Mouse (Mus musculus): ENCODE results near the gene Trpc4ap. TPM values are rescaled to one million over a fixed set of nuclear protein-coding genes. Genes with fewer than 3 reads are reported as not detected.

Gene Trpc4ap
- total and polyA plus RNA-seq, 3 experiments = 57.4 to 110 (median 80.5) TPM

- DNase-seq (ENCODE audit: low spot score) = no peak
- Histone ChIP-seq H3K27me3 (ENCODE audit: insufficient read depth, low read length) (peaks cover 30% of the 10 kb centered on the region), H3K36me3 (replicated peaks) (peaks cover 5% of the 10 kb centered on the region), H3K4me1 (ENCODE audit: insufficient read depth, low read depth, low read length) (peaks cover 61% of the 10 kb centered on the region), H3K9me3 (replicated peaks) (no peaks in the 10 kb centered on the region), H3K4me3 (ENCODE audit: low read depth, low read length) (no peak overlapping the region; the same call in 1 of the 2 replicates)
- no peak for TF ChIP-seq GATA1 (IDR thresholded peaks at IDR 0.05; ENCODE audit: borderline replicate concordance, low read length)
- no peak for TF ChIP-seq CTCF (IDR thresholded peaks at IDR 0.05; ENCODE audit: low read depth, low read length)
- TF ChIP-seq POLR2AphosphoS5 (IDR thresholded peaks at IDR 0.05; ENCODE audit: insufficient replicate concordance, low read depth, low read length) = no peak
- no peak for TF ChIP-seq TAL1 (conservative IDR thresholded peaks at IDR 0.05; ENCODE audit: low read depth, low read length)
- no peak for ATAC-seq (ENCODE audit: extremely low read depth, insufficient number of reproducible peaks, low FRiP score, poor library complexity, severe bottlenecking)
These were observed 69.6 kb downstream of the Trpc4ap start for GRCm38 (mm10) chr2:155622606-155623005.

- Histone ChIP-seq H3K27me3 (ENCODE audit: insufficient read depth, low read length) (peaks cover 19% of the 10 kb centered on the region), H3K4me3 (ENCODE audit: low read depth, low read length) (no peak overlapping the region), H3K36me3 (replicated peaks) (peaks cover 5% of the 10 kb centered on the region), H3K9me3 (replicated peaks) (no peaks in the 10 kb centered on the region), H3K4me1 (ENCODE audit: insufficient read depth, low read depth, low read length) (peaks cover 73% of the 10 kb centered on the region)
- DNase-seq (ENCODE audit: low spot score) = peak; percentile 66
- ATAC-seq (ENCODE audit: extremely low read depth, insufficient number of reproducible peaks, low FRiP score, poor library complexity, severe bottlenecking) = 0 out of 2 replicates have a peak, but pooled peaks have one; percentile 34
- TF ChIP-seq TAL1 (conservative IDR thresholded peaks at IDR 0.05; ENCODE audit: low read depth, low read length) = no peak
- TF ChIP-seq CTCF (IDR thresholded peaks at IDR 0.05; ENCODE audit: low read depth, low read length) = peak; percentile 87
These were observed 72.4 kb downstream of the Trpc4ap start for GRCm38 (mm10) chr2:155619817-155620216.

- peaks cover 14% of the 10 kb centered on the region for H3K27me3 ChIP-seq (ENCODE audit: insufficient read depth, low read length)
- TF ChIP-seq GATA2 (IDR thresholded peaks at IDR 0.05; ENCODE audit: borderline replicate concordance, low read depth, low read length) (no peak), GATA1 (IDR thresholded peaks at IDR 0.05; ENCODE audit: borderline replicate concordance, low read length) (no peak), CTCF (IDR thresholded peaks at IDR 0.05; ENCODE audit: low read depth, low read length) (no peak), POLR2AphosphoS5 (IDR thresholded peaks at IDR 0.05; ENCODE audit: insufficient replicate concordance, low read depth, low read length) (no peak), TAL1 (conservative IDR thresholded peaks at IDR 0.05; ENCODE audit: low read depth, low read length) (no peak)
- H3K4me3 ChIP-seq (ENCODE audit: low read depth, low read length) = no peak overlapping the region
- DNase-seq (ENCODE audit: low spot score) = no peak
- no peak for ATAC-seq (ENCODE audit: extremely low read depth, insufficient number of reproducible peaks, low FRiP score, poor library complexity, severe bottlenecking)
- no peaks in the 10 kb centered on the region for H3K9me3 ChIP-seq (replicated peaks)
- H3K4me1 ChIP-seq (ENCODE audit: insufficient read depth, low read depth, low read length) = peaks cover 81% of the 10 kb centered on the region
- peaks cover 5% of the 10 kb centered on the region for H3K36me3 ChIP-seq (replicated peaks)
These were observed 75.2 kb downstream of the Trpc4ap start for GRCm38 (mm10) chr2:155616971-155617370.

- H3K4me3 ChIP-seq (ENCODE audit: low read depth, low read length) = peak overlapping the region; percentile 75
- H3K4me1 ChIP-seq (ENCODE audit: insufficient read depth, low read depth, low read length) = peaks cover 69% of the 10 kb centered on the region
- no peaks in the 10 kb centered on the region for H3K27me3 ChIP-seq (ENCODE audit: insufficient read depth, low read length)
- no peaks in the 10 kb centered on the region for H3K9me3 ChIP-seq (replicated peaks)
- DNase-seq (ENCODE audit: low spot score) (peak; percentile 47), ATAC-seq (ENCODE audit: extremely low read depth, insufficient number of reproducible peaks, low FRiP score, poor library complexity, severe bottlenecking) (no peak)
- TF ChIP-seq TAL1 (conservative IDR thresholded peaks at IDR 0.05; ENCODE audit: low read depth, low read length) (no peak), GATA2 (IDR thresholded peaks at IDR 0.05; ENCODE audit: borderline replicate concordance, low read depth, low read length) (no peak), CTCF (IDR thresholded peaks at IDR 0.05; ENCODE audit: low read depth, low read length) (no peak), POLR2AphosphoS5 (IDR thresholded peaks at IDR 0.05; ENCODE audit: insufficient replicate concordance, low read depth, low read length) (no peak), GATA1 (IDR thresholded peaks at IDR 0.05; ENCODE audit: borderline replicate concordance, low read length) (no peak)
- peaks cover 5% of the 10 kb centered on the region for H3K36me3 ChIP-seq (replicated peaks)
These were observed 78.2 kb downstream of the Trpc4ap start for GRCm38 (mm10) chr2:155613953-155614352.

- TF ChIP-seq POLR2AphosphoS5 (IDR thresholded peaks at IDR 0.05; ENCODE audit: insufficient replicate concordance, low read depth, low read length) (no peak), CTCF (IDR thresholded peaks at IDR 0.05; ENCODE audit: low read depth, low read length) (no peak; the same call in 1 of the 2 replicates), GATA1 (IDR thresholded peaks at IDR 0.05; ENCODE audit: borderline replicate concordance, low read length) (no peak), TAL1 (conservative IDR thresholded peaks at IDR 0.05; ENCODE audit: low read depth, low read length) (no peak), GATA2 (IDR thresholded peaks at IDR 0.05; ENCODE audit: borderline replicate concordance, low read depth, low read length) (no peak)
- Histone ChIP-seq H3K9me3 (replicated peaks) (no peaks in the 10 kb centered on the region), H3K4me3 (ENCODE audit: low read depth, low read length) (peak overlapping the region; percentile 75), H3K27me3 (ENCODE audit: insufficient read depth, low read length) (no peaks in the 10 kb centered on the region), H3K36me3 (replicated peaks) (peaks cover under 1% of the 10 kb centered on the region), H3K4me1 (ENCODE audit: insufficient read depth, low read depth, low read length) (peaks cover 63% of the 10 kb centered on the region)
- DNase-seq (ENCODE audit: low spot score) = peak; percentile 81
- peak; percentile 78 for ATAC-seq (ENCODE audit: extremely low read depth, insufficient number of reproducible peaks, low FRiP score, poor library complexity, severe bottlenecking)
These were observed 78.8 kb downstream of the Trpc4ap start for GRCm38 (mm10) chr2:155613326-155613755.

- ATAC-seq (ENCODE audit: extremely low read depth, insufficient number of reproducible peaks, low FRiP score, poor library complexity, severe bottlenecking) (no peak), DNase-seq (ENCODE audit: low spot score) (no peak)
- TF ChIP-seq GATA2 (IDR thresholded peaks at IDR 0.05; ENCODE audit: borderline replicate concordance, low read depth, low read length) (no peak), POLR2AphosphoS5 (IDR thresholded peaks at IDR 0.05; ENCODE audit: insufficient replicate concordance, low read depth, low read length) (no peak)
- peaks cover 53% of the 10 kb centered on the region for H3K4me1 ChIP-seq (ENCODE audit: insufficient read depth, low read depth, low read length)
- H3K36me3 ChIP-seq (replicated peaks) = no peaks in the 10 kb centered on the region
- H3K4me3 ChIP-seq (ENCODE audit: low read depth, low read length) = no peak overlapping the region
- H3K27me3 ChIP-seq (ENCODE audit: insufficient read depth, low read length) = no peaks in the 10 kb centered on the region
- H3K9me3 ChIP-seq (replicated peaks) = peaks cover 9% of the 10 kb centered on the region
These were observed 80.2 kb downstream of the Trpc4ap start for GRCm38 (mm10) chr2:155611834-155612550.

Measured in G1E (cell line).